Mouse (Mus musculus) erythroblast, adult 5-6 weeks (primary cell): ENCODE measurements around the gene Spata4. TPM values are rescaled to one million over a fixed set of nuclear protein-coding genes. Genes with fewer than 3 reads are reported as not detected.
"Not testable (repeated sequence)": the region's sequence is repeated elsewhere in the genome, so short reads cannot be mapped to it uniquely, and the experiment has no call there.

Experiments
- ATAC-seq: replicated peaks from 2 replicates; pipeline ENCODE4 v1.8.0; 2016; ENCODE audit warnings: moderate number of reproducible peaks, mild to moderate bottlenecking, moderate TSS enrichment, inconsistent platforms; ENCODE audit not compliant: poor library complexity, low FRiP score, severe bottlenecking
- total RNA-seq, 2 experiments: library from RNA; stranded (forward) in 1 of 2; stranded (reverse) in 1 of 2; fragments of 150-400 nt in 1 of 2; fragments of 200-764, 138-1000 nt in 1 of 2; gene quantifications; 2 replicates each; pipeline versions ENCODE4 v1.2.3 to v1.2.4; 2015 to 2017; ENCODE audit warnings: low replicate concordance in 2 of 2

Gene Spata4
- total RNA-seq (2015; ENCODE audit: low replicate concordance): not detected in 2 replicates
- total RNA-seq (2017; ENCODE audit: low replicate concordance): not detected in 2 replicates

GRCm38 (mm10) chr8:54600671-54601251 is at the start of gene Spata4:
TSS of gene Spata4 (plus strand) at chr8:54600781.
- no peak for ATAC-seq

- ATAC-seq: no peak
These were observed 45.7 kb upstream of the Spata4 start for GRCm38 (mm10) chr8:54554921-54555320.

GRCm38 (mm10) chr8:54562137-54562536 is 38.4 kb upstream of the Spata4 start:
- no peak for ATAC-seq

- no peak for ATAC-seq
These were observed 35.4 kb upstream of the Spata4 start for GRCm38 (mm10) chr8:54565181-54565580.

GRCm38 (mm10) chr8:54565603-54566260 is 34.8 kb upstream of the Spata4 start:
- ATAC-seq: no peak

- ATAC-seq: no peak
These were observed 33.4 kb upstream of the Spata4 start for GRCm38 (mm10) chr8:54567168-54567567.

GRCm38 (mm10) chr8:54570618-54571609 is 29.7 kb upstream of the Spata4 start:
- no peak for ATAC-seq

- ATAC-seq: no peak
These were observed 19.1 kb upstream of the Spata4 start for GRCm38 (mm10) chr8:54581436-54581835.

GRCm38 (mm10) chr8:54582886-54583285 is 17.7 kb upstream of the Spata4 start:
- no peak for ATAC-seq

- ATAC-seq: no peak
These were observed 5.9 kb upstream of the Spata4 start for GRCm38 (mm10) chr8:54594634-54595033.

GRCm38 (mm10) chr8:54596051-54596450 is 4.5 kb upstream of the Spata4 start:
- no peak for ATAC-seq

- no peak for ATAC-seq
These were observed 3.6 kb upstream of the Spata4 start for GRCm38 (mm10) chr8:54596940-54597339.

- ATAC-seq: no peak
These were observed 3.2 kb upstream of the Spata4 start for GRCm38 (mm10) chr8:54597386-54597785.

- no peak for ATAC-seq
These were observed 2.9 kb downstream of the Spata4 start for GRCm38 (mm10) chr8:54603440-54603839.

GRCm38 (mm10) chr8:54609336-54609735 is 8.8 kb downstream of the Spata4 start:
- ATAC-seq: no peak

- no peak for ATAC-seq
These were observed 9.7 kb downstream of the Spata4 start for GRCm38 (mm10) chr8:54610238-54610637.

GRCm38 (mm10) chr8:54616710-54617109 is 16.1 kb downstream of the Spata4 start:
- ATAC-seq: not testable (repeated sequence)

- no peak for ATAC-seq
These were observed 38.1 kb downstream of the Spata4 start for GRCm38 (mm10) chr8:54638634-54639033.
